Mouse (Mus musculus) ES-Bruce4 (cell line): ENCODE measurements around the gene Acsl5. TPM values are rescaled to one million over a fixed set of nuclear protein-coding genes. Genes with fewer than 3 reads are reported as not detected.

Experiments used
- H3K27ac ChIP-seq: 2 replicates; pipeline ENCODE4 v1.5.1; 2012; ENCODE audit warnings: low read length, inconsistent platforms; ENCODE audit not compliant: insufficient read depth
- H3K27me3 ChIP-seq: 2 replicates; pipeline ENCODE4 v1.6.1; 2012; ENCODE audit warnings: mild to moderate bottlenecking, low read length, inconsistent platforms; ENCODE audit not compliant: control insufficient read depth, poor library complexity, insufficient read depth, severe bottlenecking
- H3K36me3 ChIP-seq: 2 replicates; pipeline ENCODE4 v1.6.1; 2012; ENCODE audit warnings: inconsistent platforms, mild to moderate bottlenecking, low read length, moderate library complexity; ENCODE audit not compliant: control insufficient read depth, poor library complexity, insufficient read depth, severe bottlenecking
- H3K4me1 ChIP-seq: one replicate; pipeline ENCODE4 v1.8.1; 2011; ENCODE audit warnings: low read length; ENCODE audit not compliant: control insufficient read depth, insufficient read depth
- H3K4me3 ChIP-seq: 2 replicates; pipeline ENCODE4 v1.5.1; 2011; ENCODE audit warnings: low read depth, mild to moderate bottlenecking, low read length
- H3K9ac ChIP-seq: 2 replicates; pipeline ENCODE4 v1.6.1; 2012; ENCODE audit warnings: low read depth, mild to moderate bottlenecking, inconsistent platforms; ENCODE audit not compliant: poor library complexity, severe bottlenecking
- H3K9me3 ChIP-seq: replicated peaks from 2 replicates; pipeline ENCODE4 v1.6.1; 2012; ENCODE audit warnings: mild to moderate bottlenecking, low read length, inconsistent platforms; ENCODE audit not compliant: control insufficient read depth, poor library complexity, insufficient read depth, severe bottlenecking
- CTCF ChIP-seq: IDR thresholded peaks from one replicate; pipeline ENCODE4 v1.8.1; 2011; ENCODE audit warnings: low read depth, low read length
- EP300 ChIP-seq: IDR thresholded peaks from 2 replicates; pipeline ENCODE4 v1.6.1; 2011; ENCODE audit warnings: low read depth, low read length; ENCODE audit not compliant: insufficient read depth
- POLR2A ChIP-seq: IDR thresholded peaks from one replicate; pipeline ENCODE4 v1.8.1; 2011; ENCODE audit warnings: low read length; ENCODE audit not compliant: insufficient read depth
- polyA plus RNA-seq: library from polyadenylated mRNA; stranded (reverse); fragments of >200 nt; gene quantifications from 2 replicates; pipeline ENCODE4 v1.2.4, GENCODE M21; 2011; ENCODE audit warnings: low read depth; ENCODE audit not compliant: missing spikeins, insufficient read depth, insufficient read length

The Acsl5 gene
- polyA plus RNA-seq, 1 experiment: 22.0 TPM

GRCm38 (mm10) chr19:55284093-55284492 lies 32.4 kb downstream of the Acsl5 start:
- Histone ChIP-seq H3K36me3 (no peaks in the 10 kb centered on the region; the same call in 1 of the 2 replicates), H3K27ac (no peak overlapping the region), H3K9me3 (no peaks in the 10 kb centered on the region; the same call in 1 of the 2 replicates), H3K4me3 (no peak overlapping the region), H3K27me3 (no peaks in the 10 kb centered on the region), H3K4me1 (no peaks in the 10 kb centered on the region), H3K9ac (no peak overlapping the region)
- no peak for TF ChIP-seq EP300
- no peak for TF ChIP-seq CTCF
- TF ChIP-seq POLR2A: no peak

- no peak overlapping the region for H3K27ac ChIP-seq
- no peak overlapping the region for H3K4me3 ChIP-seq
- no peaks in the 10 kb centered on the region for H3K27me3 ChIP-seq
- H3K4me1 ChIP-seq: no peaks in the 10 kb centered on the region
- no peaks in the 10 kb centered on the region; the same call in 1 of the 2 replicates for H3K9me3 ChIP-seq
- no peaks in the 10 kb centered on the region; the same call in 1 of the 2 replicates for H3K36me3 ChIP-seq
- no peak for TF ChIP-seq CTCF
- TF ChIP-seq POLR2A: no peak
- TF ChIP-seq EP300: no peak
- H3K9ac ChIP-seq: no peak overlapping the region
Measured at GRCm38 (mm10) chr19:55286034-55286433, 34.3 kb downstream of the Acsl5 start.

- Histone ChIP-seq H3K4me3 (no peak overlapping the region), H3K36me3 (no peaks in the 10 kb centered on the region; the same call in 1 of the 2 replicates), H3K9me3 (no peaks in the 10 kb centered on the region; the same call in 1 of the 2 replicates), H3K9ac (no peak overlapping the region), H3K4me1 (no peaks in the 10 kb centered on the region), H3K27me3 (no peaks in the 10 kb centered on the region), H3K27ac (no peak overlapping the region)
- TF ChIP-seq POLR2A: no peak
- TF ChIP-seq EP300: no peak
- no peak for TF ChIP-seq CTCF
Measured at GRCm38 (mm10) chr19:55288974-55289373, 37.2 kb downstream of the Acsl5 start.

GRCm38 (mm10) chr19:55290621-55291270 lies 39.0 kb downstream of the Acsl5 start:
- no peak overlapping the region for H3K9ac ChIP-seq
- no peak for TF ChIP-seq EP300
- TF ChIP-seq POLR2A: no peak
- TF ChIP-seq CTCF: no peak
- no peaks in the 10 kb centered on the region; the same call in 1 of the 2 replicates for H3K9me3 ChIP-seq
- H3K27me3 ChIP-seq: no peaks in the 10 kb centered on the region
- peaks cover 6% of the 10 kb centered on the region for H3K36me3 ChIP-seq
- no peak overlapping the region for H3K4me3 ChIP-seq
- no peaks in the 10 kb centered on the region for H3K4me1 ChIP-seq
- H3K27ac ChIP-seq: no peak overlapping the region

GRCm38 (mm10) chr19:55292210-55292850 lies 40.6 kb downstream of the Acsl5 start:
- no peaks in the 10 kb centered on the region for H3K4me1 ChIP-seq
- H3K9me3 ChIP-seq: no peaks in the 10 kb centered on the region
- no peak overlapping the region for H3K9ac ChIP-seq
- H3K4me3 ChIP-seq: no peak overlapping the region
- H3K27ac ChIP-seq: no peak overlapping the region
- no peaks in the 10 kb centered on the region for H3K27me3 ChIP-seq
- H3K36me3 ChIP-seq: peaks cover 6% of the 10 kb centered on the region
- TF ChIP-seq EP300 (no peak), POLR2A (no peak), CTCF (no peak)

- no peaks in the 10 kb centered on the region for H3K4me1 ChIP-seq
- no peak overlapping the region for H3K27ac ChIP-seq
- peaks cover 6% of the 10 kb centered on the region for H3K36me3 ChIP-seq
- no peaks in the 10 kb centered on the region for H3K27me3 ChIP-seq
- no peak overlapping the region for H3K4me3 ChIP-seq
- TF ChIP-seq CTCF: no peak
- TF ChIP-seq EP300: no peak
- no peak for TF ChIP-seq POLR2A
- H3K9ac ChIP-seq: no peak overlapping the region
- no peaks in the 10 kb centered on the region for H3K9me3 ChIP-seq
Measured at GRCm38 (mm10) chr19:55293175-55293574, 41.4 kb downstream of the Acsl5 start.
